Mouse (Mus musculus) forebrain, postnatal 0 days (tissue): ENCODE measurements around the gene Mcl1. TPM values are rescaled to one million over a fixed set of nuclear protein-coding genes. Genes with fewer than 3 reads are reported as not detected.
A peak's percentile ranks its signal among the peaks of the same experiment; 100 is the strongest.

Experiments used
- ATAC-seq: fragments of 200-750 bp; cut with Nextera tagmentation; 2 replicates; pipeline ENCODE4 v1.8.0; 2017; ENCODE audit warnings: mild to moderate bottlenecking, moderate library complexity
- DNase-seq: peaks from one replicate; pipeline ENCODE4 v3.0.0-alpha.2; 2015
- H3K27ac ChIP-seq: fragments of 300-500 bp; sonication (generic); 2 replicates; pipeline ENCODE4 v1.5.1; 2014; ENCODE audit warnings: low read depth, mild to moderate bottlenecking, antibody characterized with exemption, low read length, moderate library complexity, mixed read lengths
- H3K27me3 ChIP-seq: fragments of 300-500 bp; sonication (generic); 2 replicates; pipeline ENCODE4 v1.6.1; 2014; ENCODE audit warnings: mild to moderate bottlenecking, low read length, mixed read lengths; ENCODE audit not compliant: insufficient read depth
- H3K36me3 ChIP-seq: fragments of 300-500 bp; sonication (generic); 2 replicates; pipeline ENCODE4 v1.6.1; 2014; ENCODE audit warnings: mild to moderate bottlenecking, moderate library complexity; ENCODE audit not compliant: insufficient read depth
- H3K4me1 ChIP-seq: fragments of 300-500 bp; sonication (generic); 2 replicates; pipeline ENCODE4 v1.6.1; 2014; ENCODE audit warnings: antibody characterized with exemption; ENCODE audit not compliant: insufficient read depth
- H3K4me2 ChIP-seq: fragments of 300-500 bp; sonication (generic); 2 replicates; pipeline ENCODE4 v1.6.1; 2014; ENCODE audit warnings: low read depth, mild to moderate bottlenecking, moderate library complexity
- H3K4me3 ChIP-seq: fragments of 300-500 bp; sonication (generic); 2 replicates; pipeline ENCODE4 v1.5.1; 2014; ENCODE audit warnings: low read depth, low read length, mixed read lengths
- H3K9ac ChIP-seq: fragments of 300-500 bp; sonication (generic); 2 replicates; pipeline ENCODE4 v1.6.1; 2014; ENCODE audit warnings: mild to moderate bottlenecking
- H3K9me3 ChIP-seq: fragments of 300-500 bp; sonication (generic); 2 replicates; pipeline ENCODE4 v1.6.1; 2016; ENCODE audit warnings: low read length
- CTCF ChIP-seq: sonication (generic); IDR thresholded peaks from 2 replicates; pipeline ENCODE4 v1.5.1; 2016; ENCODE audit warnings: antibody characterized with exemption, control low read depth, low read depth
- WGBS: fragments of 180-500 bp; shearing (Covaris S2); extraction: QIAGEN DNeasy Blood & Tissue Kit; methylation state at CpG from one replicate; pipeline ENCODE4 v1.1.7; 2014; 5-methylcytosine and 5-hydroxymethylcytosine counted together
- polyA plus RNA-seq: library from polyadenylated mRNA; unstranded; fragments of >200 nt; fragmentation: Nextera tagmentation; extraction: Ambion mirVana; gene quantifications from 2 replicates; pipeline ENCODE4 v1.2.1, GENCODE M21; 2015
- total RNA-seq: library from RNA; depleted of rRNA; stranded (reverse); fragments of >200 nt; gene quantifications from 2 replicates; pipeline ENCODE4 v1.2.3, GENCODE M21; 2014

The Mcl1 gene
- total and polyA plus RNA-seq, 2 experiments from 2014 or later = 46.6 to 137 TPM

- DNase-seq = no peak
- H3K4me2 ChIP-seq = no peak overlapping the region
- H3K36me3 ChIP-seq = no peaks in the 10 kb centered on the region
- no peaks in the 10 kb centered on the region for H3K9me3 ChIP-seq
- H3K4me1 ChIP-seq = no peaks in the 10 kb centered on the region
- 89% methylated on average over 11 of the region's 11 CpGs for WGBS
- no peak for TF ChIP-seq CTCF
- no peak overlapping the region for H3K4me3 ChIP-seq
- H3K9ac ChIP-seq = no peak overlapping the region
- H3K27me3 ChIP-seq = no peaks in the 10 kb centered on the region
- ATAC-seq = no peak; the same call in 1 of the 2 replicates
- H3K27ac ChIP-seq = no peak overlapping the region
Measured at GRCm38 (mm10) chr3:95694808-95695703, 36.5 kb downstream of the Mcl1 start.

DNA sequence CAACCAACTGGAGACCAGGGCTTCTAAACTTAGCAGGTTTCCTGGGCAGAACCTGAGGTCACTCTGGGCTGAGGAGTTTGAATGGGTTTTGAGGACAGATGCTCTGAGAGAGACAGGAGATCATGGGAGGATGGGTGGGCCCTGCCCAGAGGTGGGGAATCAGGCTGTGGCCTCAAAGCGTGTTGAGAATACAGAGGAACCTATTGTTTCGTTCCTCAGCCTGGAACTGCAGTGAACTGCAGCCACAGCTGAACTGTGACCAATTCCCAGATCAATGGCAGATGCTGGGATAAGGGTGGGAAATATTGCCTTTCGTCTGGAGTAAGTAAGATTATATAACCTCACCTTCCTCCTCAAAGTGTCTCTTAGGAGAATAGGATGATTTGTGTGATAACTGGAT is 37.2 kb downstream of the Mcl1 start:
- TF ChIP-seq CTCF = no peak
- 63% methylated on average over 3 of the region's 3 CpGs for WGBS
- no peaks in the 10 kb centered on the region for H3K4me1 ChIP-seq
- ATAC-seq = no peak
- no peaks in the 10 kb centered on the region for H3K9me3 ChIP-seq
- no peaks in the 10 kb centered on the region for H3K27me3 ChIP-seq
- H3K9ac ChIP-seq = no peak overlapping the region
- DNase-seq = no peak
- H3K4me2 ChIP-seq = no peak overlapping the region
- H3K4me3 ChIP-seq = no peak overlapping the region
- H3K27ac ChIP-seq = no peak overlapping the region
- H3K36me3 ChIP-seq = no peaks in the 10 kb centered on the region

DNA sequence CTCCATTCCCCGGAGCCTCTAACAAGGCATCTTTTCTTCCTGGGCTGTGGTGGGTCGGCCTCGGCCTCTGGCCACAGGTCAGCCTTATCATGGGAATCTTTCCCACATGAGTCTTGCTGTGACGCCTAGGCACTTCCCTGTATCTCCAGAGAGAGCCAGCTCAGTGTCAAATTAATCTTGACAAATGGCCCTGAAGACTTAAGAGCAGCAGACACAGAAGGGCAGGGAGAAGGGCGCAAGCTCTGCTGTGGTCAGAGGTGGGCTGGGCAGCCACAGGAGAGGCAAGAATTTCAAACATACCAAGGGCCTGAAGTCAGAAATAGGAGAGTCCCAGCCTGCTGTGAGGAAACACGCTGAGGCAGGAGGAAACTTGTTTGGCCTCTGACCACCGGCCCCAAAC is 37.8 kb downstream of the Mcl1 start:
- Histone ChIP-seq H3K9me3 (no peaks in the 10 kb centered on the region), H3K4me1 (no peaks in the 10 kb centered on the region), H3K27me3 (no peaks in the 10 kb centered on the region), H3K36me3 (no peaks in the 10 kb centered on the region), H3K4me3 (no peak overlapping the region), H3K9ac (no peak overlapping the region), H3K27ac (no peak overlapping the region), H3K4me2 (no peak overlapping the region)
- DNase-seq (no peak), ATAC-seq (no peak)
- TF ChIP-seq CTCF = no peak
- 60% methylated on average over 7 of the region's 7 CpGs for WGBS

GRCm38 (mm10) chr3:95698286-95698685 is 39.7 kb downstream of the Mcl1 start:
- ATAC-seq (no peak), DNase-seq (no peak)
- WGBS = 91% methylated on average over 4 of the region's 4 CpGs
- no peak for TF ChIP-seq CTCF
- Histone ChIP-seq H3K27ac (no peak overlapping the region), H3K4me2 (no peak overlapping the region), H3K9ac (no peak overlapping the region), H3K36me3 (no peaks in the 10 kb centered on the region), H3K9me3 (no peaks in the 10 kb centered on the region), H3K4me3 (no peak overlapping the region), H3K4me1 (no peaks in the 10 kb centered on the region), H3K27me3 (no peaks in the 10 kb centered on the region)

DNA sequence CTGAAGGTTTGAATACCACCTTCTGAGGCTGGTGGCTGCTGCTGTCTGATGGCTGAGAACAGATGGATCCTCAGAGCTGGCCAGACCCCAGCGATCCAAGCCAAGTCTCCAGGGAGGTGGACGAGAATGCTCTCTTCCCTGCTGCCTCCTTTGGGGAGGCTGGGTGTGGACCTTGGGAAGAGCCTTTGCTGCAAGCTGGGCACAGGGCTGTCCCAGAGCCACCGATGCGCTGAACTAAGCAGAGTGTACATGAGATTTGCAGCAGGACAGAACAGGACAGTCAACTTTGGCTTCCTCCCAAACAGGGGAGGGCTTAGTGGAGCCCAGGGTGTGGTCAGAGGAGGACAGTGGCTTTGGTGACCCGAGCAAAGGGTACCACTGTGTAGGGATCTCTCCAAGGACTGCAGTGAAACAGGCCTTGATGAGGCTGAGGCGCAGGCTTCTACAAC is 41.7 kb downstream of the Mcl1 start:
- no peaks in the 10 kb centered on the region for H3K4me1 ChIP-seq
- DNase-seq (no peak), ATAC-seq (no peak)
- 67% methylated on average over 6 of the region's 6 CpGs for WGBS
- H3K4me2 ChIP-seq = no peak overlapping the region
- no peak overlapping the region for H3K27ac ChIP-seq
- no peaks in the 10 kb centered on the region for H3K27me3 ChIP-seq
- no peak for TF ChIP-seq CTCF
- no peak overlapping the region for H3K4me3 ChIP-seq
- no peaks in the 10 kb centered on the region for H3K9me3 ChIP-seq
- no peaks in the 10 kb centered on the region for H3K36me3 ChIP-seq
- H3K9ac ChIP-seq = no peak overlapping the region

DNA sequence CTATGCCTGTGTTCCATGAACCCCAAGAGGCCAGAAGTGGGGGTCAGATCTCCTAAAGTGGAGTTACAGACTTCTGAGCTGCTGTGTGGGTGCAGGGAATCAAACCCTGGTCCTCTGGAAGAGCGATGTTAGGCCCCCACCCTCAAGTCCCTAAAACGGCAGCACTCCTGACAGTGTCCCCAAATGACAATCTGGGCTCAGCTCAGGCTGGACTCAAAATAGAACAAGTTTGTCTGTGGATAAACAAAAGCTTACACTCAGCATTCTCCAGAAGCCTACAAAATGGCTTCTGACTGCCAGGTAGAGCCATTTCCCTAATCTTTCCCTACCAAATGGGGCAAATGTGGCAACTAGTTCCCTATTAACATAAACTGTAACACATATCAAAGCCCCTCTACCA is 42.5 kb downstream of the Mcl1 start:
- no peaks in the 10 kb centered on the region for H3K27me3 ChIP-seq
- H3K4me3 ChIP-seq = no peak overlapping the region
- H3K4me1 ChIP-seq = no peaks in the 10 kb centered on the region
- 82% methylated on average over 2 of the region's 2 CpGs for WGBS
- no peak overlapping the region for H3K9ac ChIP-seq
- H3K4me2 ChIP-seq = no peak overlapping the region
- ATAC-seq (no peak), DNase-seq (no peak)
- no peaks in the 10 kb centered on the region for H3K9me3 ChIP-seq
- H3K36me3 ChIP-seq = no peaks in the 10 kb centered on the region
- no peak overlapping the region for H3K27ac ChIP-seq
- no peak for TF ChIP-seq CTCF

GRCm38 (mm10) chr3:95701877-95702540 is 43.4 kb downstream of the Mcl1 start:
- Histone ChIP-seq H3K36me3 (no peaks in the 10 kb centered on the region), H3K27ac (no peak overlapping the region), H3K27me3 (no peaks in the 10 kb centered on the region), H3K4me3 (peak overlapping the region; percentile 3; the same call in 1 of the 2 replicates), H3K9ac (peak overlapping the region; percentile 33; the same call in 1 of the 2 replicates), H3K4me2 (peak overlapping the region; percentile 39), H3K9me3 (no peaks in the 10 kb centered on the region), H3K4me1 (no peaks in the 10 kb centered on the region)
- DNase-seq = peak; percentile 36
- ATAC-seq = peak; percentile 93
- TF ChIP-seq CTCF = no peak
- WGBS = 7% methylated on average over 24 of the region's 24 CpGs
